Mouse (Mus musculus) megakaryocyte, embryonic 14.5 days (primary cell): ENCODE data around the gene Hrasls5.

Experiments used
- FLI1 ChIP-seq: IDR thresholded peaks from 2 replicates; pipeline ENCODE4 v1.6.1; 2012; ENCODE audit warnings: low read length, inconsistent platforms, mixed read lengths
- GATA1 ChIP-seq: IDR thresholded peaks from 3 replicates; pipeline ENCODE4 v1.6.1; 2012; ENCODE audit warnings: mixed read lengths, low read length, inconsistent platforms, borderline replicate concordance

DNA sequence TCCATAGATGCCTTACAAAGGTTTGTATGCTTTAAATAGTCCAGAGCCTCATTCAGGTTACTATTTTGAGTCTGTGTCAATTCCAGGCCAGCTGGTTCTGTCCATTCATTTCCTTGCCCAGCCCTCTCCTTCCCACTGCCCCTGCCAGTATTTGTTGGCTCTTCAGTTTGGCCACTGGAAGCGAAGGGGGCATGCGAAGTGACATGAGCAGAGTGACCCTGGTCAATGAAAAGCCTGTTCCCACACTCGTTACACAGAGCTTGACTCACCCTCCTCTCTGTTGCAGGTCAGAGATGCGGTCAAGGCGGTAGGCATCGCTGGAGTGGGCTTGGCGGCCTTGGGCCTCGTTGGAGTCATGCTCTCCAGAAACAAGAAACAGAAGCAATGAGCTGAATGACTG, 27.1 kb upstream of the Hrasls5 start:
- TF ChIP-seq FLI1, result no peak
- TF ChIP-seq GATA1, result no peak
